Mouse (Mus musculus) heart, adult 2 months (tissue): ENCODE measurements around the gene Tmem206. TPM values are rescaled to one million over a fixed set of nuclear protein-coding genes. Genes with fewer than 3 reads are reported as not detected.

Source experiments
- DNase-seq, 2 experiments: peaks; one replicate each; pipeline ENCODE4 v3.0.0; 2021
- H3K27ac ChIP-seq: fragments of 200-600 bp; 2 replicates; pipeline ENCODE4 v1.8.1; 2022
- H3K27me3 ChIP-seq: fragments of 200-500 bp; 2 replicates; pipeline ENCODE4 v1.6.1; 2012; ENCODE audit warnings: mild to moderate bottlenecking, low read length, inconsistent platforms, mixed read lengths; ENCODE audit not compliant: control insufficient read depth, insufficient read depth
- H3K36me3 ChIP-seq: fragments of 200-500 bp; 2 replicates; pipeline ENCODE4 v1.6.1; 2012; ENCODE audit warnings: low read length, inconsistent platforms; ENCODE audit not compliant: control insufficient read depth, insufficient read depth
- H3K4me1 ChIP-seq: fragments of 200-500 bp; 2 replicates; pipeline ENCODE4 v1.6.1; 2011; ENCODE audit warnings: low read length; ENCODE audit not compliant: control insufficient read depth, insufficient read depth
- H3K4me3 ChIP-seq: fragments of 200-600 bp; 2 replicates; pipeline ENCODE4 v1.8.1; 2022
- H3K79me2 ChIP-seq: fragments of 200-500 bp; replicated peaks from 2 replicates; pipeline ENCODE4 v1.6.1; 2012; ENCODE audit warnings: mild to moderate bottlenecking, inconsistent platforms, low read length, moderate library complexity, mixed read lengths; ENCODE audit not compliant: control insufficient read depth, insufficient read depth
- H3K9ac ChIP-seq: fragments of 200-500 bp; 2 replicates; pipeline ENCODE4 v1.6.1; 2012; ENCODE audit warnings: low read depth, mild to moderate bottlenecking, control low read depth, inconsistent platforms, low read length, mixed read lengths
- CTCF ChIP-seq: fragments of 200-600 bp; IDR thresholded peaks from 2 replicates; pipeline ENCODE4 v1.8.1; 2022; ENCODE audit warnings: antibody characterized with exemption, mild to moderate bottlenecking, moderate library complexity
- EP300 ChIP-seq: fragments of 200-500 bp; IDR thresholded peaks from 2 replicates; pipeline ENCODE4 v1.6.1; 2011; ENCODE audit warnings: low read depth, low read length, control low read depth; ENCODE audit not compliant: insufficient read depth
- POLR2A ChIP-seq: fragments of 200-500 bp; IDR thresholded peaks from 2 replicates; pipeline ENCODE4 v1.6.1; 2011; ENCODE audit warnings: mild to moderate bottlenecking, low read depth, low read length, control low read depth; ENCODE audit not compliant: insufficient read depth
- WGBS: fragments of 180-500 bp; shearing (Covaris S2); methylation state at CpG from one replicate; pipeline ENCODE4 v1.1.7; 2018; 5-methylcytosine and 5-hydroxymethylcytosine counted together
- intact Hi-C: fragments of 180-260 bp; cut with DNase I; formaldehyde crosslinking; loops from one replicate; pipeline ENCODE4 v1.15.1; 2025
- polyA plus RNA-seq: library from polyadenylated mRNA; depleted of rRNA; stranded (reverse); fragments of >200 nt; gene quantifications from 2 replicates; pipeline ENCODE4 v1.2.3, GENCODE M21; 2012
- total RNA-seq, 2 experiments: library from RNA; stranded (reverse); gene quantifications; 2 replicates each; pipeline ENCODE4 v1.2.3; 2021

Gene Tmem206
- total and polyA plus RNA-seq, 3 experiments = 3.3 to 3.9 (median 3.6) TPM

DNA sequence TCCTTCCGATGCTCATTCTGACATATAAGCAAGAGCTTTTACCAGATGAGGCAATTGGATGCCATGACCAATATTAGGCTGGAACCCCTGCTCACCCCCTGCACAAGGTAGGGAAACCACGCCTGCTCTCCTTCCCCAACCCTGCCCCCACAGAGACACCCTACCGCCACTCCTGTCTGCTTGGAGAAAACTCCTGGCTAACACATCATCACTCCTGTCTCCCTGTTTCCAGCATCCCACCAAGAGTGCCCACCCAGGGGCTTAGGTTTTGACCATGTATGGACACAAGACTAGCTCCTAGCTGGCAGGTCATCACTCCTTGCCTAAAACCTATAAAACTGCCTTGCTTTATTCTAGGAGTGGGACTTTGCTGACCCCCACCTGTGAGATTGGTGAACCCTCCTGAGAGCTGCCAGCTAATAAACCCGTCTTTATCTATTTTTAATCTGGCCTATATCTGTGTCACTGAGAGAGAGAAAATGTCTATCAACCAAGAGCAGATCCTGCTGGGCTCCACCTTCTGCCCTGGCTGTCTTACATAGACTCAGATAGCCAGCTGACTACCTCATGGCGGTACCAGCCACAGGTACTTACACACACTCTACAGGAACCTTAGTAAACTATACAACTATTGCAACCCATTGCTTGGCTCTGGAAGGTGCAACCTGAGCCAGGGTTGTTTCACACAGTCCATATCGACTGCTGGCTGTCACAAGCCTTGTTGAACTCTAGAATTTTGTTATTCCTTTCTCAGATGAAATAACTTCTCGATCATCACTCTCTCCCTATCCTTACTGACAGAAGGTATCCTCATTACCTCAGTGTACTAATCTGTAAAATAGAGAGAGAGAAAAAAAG is 750 bp upstream of the Tmem206 start:
- Histone ChIP-seq H3K36me3 (no peaks in the 10 kb centered on the region), H3K79me2 (no peaks in the 10 kb centered on the region), H3K27me3 (no peaks in the 10 kb centered on the region), H3K27ac (peak overlapping the region; percentile 60), H3K4me3 (no peak overlapping the region), H3K4me1 (peaks cover 2% of the 10 kb centered on the region; the same call in 1 of the 2 replicates), H3K9ac (no peak overlapping the region)
- intact Hi-C loops = loop anchor here (5.0 kb wide), 1 partner anchor 32 kb away; no protein-coding TSS in a partner anchor
- WGBS = 81% methylated on average over 7 of the region's 7 CpGs
- DNase-seq = no peak
- TF ChIP-seq CTCF (no peak), POLR2A (no peak), EP300 (no peak)

DNA sequence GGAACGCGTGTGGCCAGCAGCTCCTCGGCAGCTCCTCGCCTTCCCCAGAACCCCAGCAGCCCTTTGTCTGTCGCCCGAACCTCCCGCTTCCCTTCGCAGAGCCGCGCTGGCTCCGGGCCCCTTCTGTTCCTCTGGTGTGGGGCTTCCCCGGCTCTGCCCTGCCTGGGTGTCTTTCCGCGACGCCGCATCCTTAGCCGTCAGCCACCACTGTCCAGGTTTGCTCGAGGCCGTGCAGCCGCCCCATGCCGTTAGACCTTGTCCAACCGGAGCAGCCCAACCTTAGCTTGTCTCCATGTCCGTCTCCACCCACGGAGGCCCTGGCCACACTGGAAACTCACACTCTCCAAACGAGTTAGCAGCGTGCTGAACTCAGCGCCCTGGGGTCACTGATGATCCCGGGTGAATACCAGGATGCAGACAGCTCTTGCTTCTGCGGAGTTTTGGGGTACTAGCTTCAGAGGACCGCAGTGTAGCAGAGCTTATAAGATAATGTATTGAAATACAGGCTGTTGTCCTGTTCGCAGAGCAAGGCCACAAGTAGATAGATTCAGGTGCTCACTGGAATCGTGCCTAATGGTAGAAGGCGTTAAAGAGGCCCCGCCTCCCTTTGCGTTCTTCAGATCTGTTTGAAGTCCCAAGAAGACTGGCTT is 646 bp downstream of the Tmem206 start:
- Histone ChIP-seq H3K36me3 (no peaks in the 10 kb centered on the region), H3K4me1 (peaks cover 2% of the 10 kb centered on the region; the same call in 1 of the 2 replicates), H3K9ac (peak overlapping the region; percentile 92), H3K79me2 (no peaks in the 10 kb centered on the region), H3K27ac (peak overlapping the region; percentile 73), H3K27me3 (no peaks in the 10 kb centered on the region), H3K4me3 (peak overlapping the region; percentile 97)
- intact Hi-C loops = no loop called here
- TF ChIP-seq POLR2A (no peak), CTCF (no peak), EP300 (no peak)
- DNase-seq = peak in 1 of 2 experiments; percentile 73
- 5% methylated on average over 35 of the region's 35 CpGs for WGBS

DNA sequence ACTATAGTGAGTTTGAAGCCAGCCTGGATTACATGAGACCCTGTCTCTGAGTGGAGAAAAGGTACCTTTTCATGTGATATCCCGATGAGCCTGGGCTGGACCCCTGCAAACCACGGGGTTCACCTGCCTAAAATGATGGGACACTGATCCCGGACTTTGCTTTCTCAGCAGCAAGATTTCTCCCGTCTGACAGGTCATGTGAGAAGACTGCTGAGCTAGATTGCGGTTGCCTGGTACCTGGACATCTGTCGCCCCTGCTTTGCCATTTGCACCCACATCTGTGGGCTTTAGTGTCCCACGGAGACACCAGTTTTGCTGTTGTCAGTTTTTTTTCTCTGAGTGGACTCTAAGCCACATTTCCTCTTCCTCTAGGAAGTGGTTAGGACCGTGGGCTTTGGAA is 1.5 kb downstream of the Tmem206 start:
- DNase-seq = no peak
- no peak overlapping the region for H3K9ac ChIP-seq

GRCm38 (mm10) chr1:191328019-191328441 is 2.3 kb downstream of the Tmem206 start:
- Histone ChIP-seq H3K4me1 (peaks cover 2% of the 10 kb centered on the region; the same call in 1 of the 2 replicates), H3K27me3 (no peaks in the 10 kb centered on the region), H3K79me2 (no peaks in the 10 kb centered on the region), H3K9ac (no peak overlapping the region), H3K36me3 (no peaks in the 10 kb centered on the region), H3K27ac (no peak overlapping the region), H3K4me3 (no peak overlapping the region)
- TF ChIP-seq EP300 (no peak), CTCF (no peak), POLR2A (no peak)
- peak in 1 of 2 experiments; percentile 23 for DNase-seq
- intact Hi-C loops = no loop called here
- 71% methylated on average over 8 of the region's 8 CpGs for WGBS

More for the DNA sequence above, 1.5 kb downstream of the Tmem206 start:
- H3K27ac ChIP-seq = no peak overlapping the region
- H3K4me1 ChIP-seq = peaks cover 2% of the 10 kb centered on the region; the same call in 1 of the 2 replicates
- no peaks in the 10 kb centered on the region for H3K27me3 ChIP-seq
- whole genome bisulfite sequencing = 74% methylated on average over 8 of the region's 8 CpGs
- no peak overlapping the region for H3K4me3 ChIP-seq
- no peaks in the 10 kb centered on the region for H3K36me3 ChIP-seq
- no peaks in the 10 kb centered on the region for H3K79me2 ChIP-seq
- no peak for TF ChIP-seq EP300
- intact Hi-C loops = no loop called here

DNA sequence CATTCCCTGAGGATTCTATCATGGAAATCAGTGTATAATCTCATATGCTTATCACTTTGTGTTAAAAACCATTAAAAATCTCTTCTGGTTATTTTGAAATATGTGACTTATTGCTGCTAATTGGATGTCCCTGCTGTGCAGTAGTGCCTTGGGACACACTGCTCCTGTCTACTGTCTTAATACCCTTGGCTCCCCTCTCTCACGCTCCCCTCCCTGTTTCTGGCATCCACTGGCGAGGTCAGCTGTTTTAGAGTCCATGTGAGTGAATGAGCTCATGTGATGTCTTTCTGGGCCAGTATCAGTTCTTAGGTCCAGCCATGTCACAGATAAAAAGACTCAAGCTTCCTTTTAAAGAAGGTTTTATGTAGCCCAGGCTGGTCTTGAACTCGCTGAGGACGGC is 4.6 kb downstream of the Tmem206 start:
- 84% methylated on average over 4 of the region's 4 CpGs for WGBS
- H3K36me3 ChIP-seq = no peaks in the 10 kb centered on the region
- no peak overlapping the region for H3K27ac ChIP-seq
- H3K9ac ChIP-seq = no peak overlapping the region
- no peaks in the 10 kb centered on the region for H3K27me3 ChIP-seq
- intact Hi-C loops = no loop called here
- no peak for TF ChIP-seq CTCF
- TF ChIP-seq EP300 = no peak
- no peak for TF ChIP-seq POLR2A
- H3K4me1 ChIP-seq = peaks cover 2% of the 10 kb centered on the region; the same call in 1 of the 2 replicates
- H3K79me2 ChIP-seq = no peaks in the 10 kb centered on the region
- no peak overlapping the region for H3K4me3 ChIP-seq
- no peak for DNase-seq

GRCm38 (mm10) chr1:191334500-191334899 is 8.8 kb downstream of the Tmem206 start:
- intact Hi-C loops = no loop called here
- TF ChIP-seq POLR2A = no peak
- no peak for TF ChIP-seq CTCF
- no peak for TF ChIP-seq EP300

More at GRCm38 (mm10) chr1:191334500-191334899, 8.8 kb downstream of the Tmem206 start:
- no peak overlapping the region for H3K9ac ChIP-seq
- H3K27me3 ChIP-seq = no peaks in the 10 kb centered on the region
- no peak for DNase-seq
- H3K36me3 ChIP-seq = no peaks in the 10 kb centered on the region
- H3K27ac ChIP-seq = no peak overlapping the region
- H3K4me3 ChIP-seq = no peak overlapping the region
- no peaks in the 10 kb centered on the region for H3K79me2 ChIP-seq
- 69% methylated on average over 5 of the region's 5 CpGs for WGBS
- H3K4me1 ChIP-seq = no peaks in the 10 kb centered on the region
